Mouse (Mus musculus): Measurements from ENCODE around the gene Isyna1. TPM values are rescaled to one million over a fixed set of nuclear protein-coding genes. Genes with fewer than 3 reads are reported as not detected.

Gene Isyna1
- polyA plus RNA-seq, 1 experiment from 2014 or later: 185 TPM

DNA sequence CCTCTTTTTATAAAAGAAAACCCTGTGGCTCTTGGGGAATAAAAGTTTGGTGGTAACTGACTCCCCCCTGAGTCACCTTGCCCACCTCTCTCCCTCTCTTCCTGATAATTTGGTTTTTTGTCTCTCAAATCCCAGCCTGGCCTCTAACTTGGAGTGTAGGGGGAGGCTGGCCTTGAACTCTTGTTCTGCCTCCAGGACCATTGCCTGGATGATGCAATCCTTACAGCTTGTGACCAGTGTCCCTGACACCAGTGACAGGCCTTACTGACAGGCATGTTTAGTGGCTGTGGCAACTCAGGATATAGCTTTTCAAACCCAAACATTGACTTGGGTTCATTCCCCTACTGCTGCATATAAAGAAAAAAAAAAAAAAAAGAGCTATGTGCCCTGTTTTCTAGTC, 52.6 kb downstream of the Isyna1 start:
- no peak for ATAC-seq (ENCODE audit: insufficient number of reproducible peaks, insufficient read depth, low FRiP score, low TSS enrichment)
- no peak overlapping the region for H3K4me2 ChIP-seq (replicated peaks)
- peaks cover 15% of the 10 kb centered on the region for H3K4me1 ChIP-seq
- H3K36me3 ChIP-seq: peaks cover 19% of the 10 kb centered on the region
- no peaks in the 10 kb centered on the region for H3K9me3 ChIP-seq
- no peak overlapping the region for H3K4me3 ChIP-seq
- no peaks in the 10 kb centered on the region for H3K27me3 ChIP-seq
- no peak overlapping the region for H3K27ac ChIP-seq
- H3K9ac ChIP-seq: no peak overlapping the region

Other genes with a start within 250 kb of the Isyna1 start
- 33.7 and 36.0 TPM in 2 replicates for gene Upf1, start 241.1 kb upstream of the Isyna1 start, polyA plus RNA-seq (2016; fragmentation: Nextera tagmentation; extraction: Ambion mirVana)
- gene Comp, start 220.8 kb upstream of the Isyna1 start, polyA plus RNA-seq (2016; fragmentation: Nextera tagmentation; extraction: Ambion mirVana): 0.61 and 1.4 TPM in 2 replicates
- 22.1 and 24.1 TPM in 2 replicates for gene Crtc1, start 154.8 kb upstream of the Isyna1 start, polyA plus RNA-seq (2016; fragmentation: Nextera tagmentation; extraction: Ambion mirVana)
- 27.7 and 29.6 TPM in 2 replicates for gene Klhl26, start 117.4 kb upstream of the Isyna1 start, polyA plus RNA-seq (2016; fragmentation: Nextera tagmentation; extraction: Ambion mirVana)
- 27.1 and 29.6 TPM in 2 replicates for gene Tmem59l, start 107.0 kb upstream of the Isyna1 start, polyA plus RNA-seq (2016; fragmentation: Nextera tagmentation; extraction: Ambion mirVana)
- gene Crlf1, start 101.2 kb upstream of the Isyna1 start, polyA plus RNA-seq (2016; fragmentation: Nextera tagmentation; extraction: Ambion mirVana): 70.1 and 74.4 TPM in 2 replicates
- gene Rex1bd, start 87.6 kb upstream of the Isyna1 start, polyA plus RNA-seq (2016; fragmentation: Nextera tagmentation; extraction: Ambion mirVana): 145 and 146 TPM in 2 replicates
- gene Uba52, start 83.6 kb upstream of the Isyna1 start, polyA plus RNA-seq (2016; fragmentation: Nextera tagmentation; extraction: Ambion mirVana): 863 and 916 TPM in 2 replicates
- gene Fkbp8, start 66.6 kb upstream of the Isyna1 start, polyA plus RNA-seq (2016; fragmentation: Nextera tagmentation; extraction: Ambion mirVana): 306 and 327 TPM in 2 replicates
- gene Kxd1, start 66.4 kb upstream of the Isyna1 start, polyA plus RNA-seq (2016; fragmentation: Nextera tagmentation; extraction: Ambion mirVana): 53.0 and 54.7 TPM in 2 replicates
- 19.1 TPM in 2 replicates for gene Ell, start 54.9 kb upstream of the Isyna1 start, polyA plus RNA-seq (2016; fragmentation: Nextera tagmentation; extraction: Ambion mirVana)
- 134 and 142 TPM in 2 replicates for gene Ssbp4, start 14.5 kb downstream of the Isyna1 start, polyA plus RNA-seq (2016; fragmentation: Nextera tagmentation; extraction: Ambion mirVana)
- 1.1 and 1.2 TPM in 2 replicates for gene Lrrc25, start 21.8 kb downstream of the Isyna1 start, polyA plus RNA-seq (2016; fragmentation: Nextera tagmentation; extraction: Ambion mirVana)
- not detected in 2 replicates for gene Gdf15, start 38.1 kb downstream of the Isyna1 start, polyA plus RNA-seq (2016; fragmentation: Nextera tagmentation; extraction: Ambion mirVana)
- 59.5 and 70.4 TPM in 2 replicates for gene Pgpep1, start 66.0 kb downstream of the Isyna1 start, polyA plus RNA-seq (2016; fragmentation: Nextera tagmentation; extraction: Ambion mirVana)
- 303 and 326 TPM in 2 replicates for gene Lsm4, start 78.9 kb downstream of the Isyna1 start, polyA plus RNA-seq (2016; fragmentation: Nextera tagmentation; extraction: Ambion mirVana)
- 142 and 150 TPM in 2 replicates for gene Jund, start 104.6 kb downstream of the Isyna1 start, polyA plus RNA-seq (2016; fragmentation: Nextera tagmentation; extraction: Ambion mirVana)
- not detected in 2 replicates for gene Iqcn, start 109.1 kb downstream of the Isyna1 start, polyA plus RNA-seq (2016; fragmentation: Nextera tagmentation; extraction: Ambion mirVana)
- not detected in 2 replicates for gene Gm3336, start 124.2 kb downstream of the Isyna1 start, polyA plus RNA-seq (2016; fragmentation: Nextera tagmentation; extraction: Ambion mirVana)
- gene Pde4c, start 129.3 kb downstream of the Isyna1 start, polyA plus RNA-seq (2016; fragmentation: Nextera tagmentation; extraction: Ambion mirVana): 0.17 and 0.29 TPM in 2 replicates
- 27.0 and 27.6 TPM in 2 replicates for gene Rab3a, start 160.3 kb downstream of the Isyna1 start, polyA plus RNA-seq (2016; fragmentation: Nextera tagmentation; extraction: Ambion mirVana)
- gene Mpv17l2, start 166.6 kb downstream of the Isyna1 start, polyA plus RNA-seq (2016; fragmentation: Nextera tagmentation; extraction: Ambion mirVana): 32.7 and 35.7 TPM in 2 replicates
- gene Pik3r2, start 182.3 kb downstream of the Isyna1 start, polyA plus RNA-seq (2016; fragmentation: Nextera tagmentation; extraction: Ambion mirVana): 76.8 and 78.0 TPM in 2 replicates
- 13.7 and 13.9 TPM in 2 replicates for gene Mast3, start 210.7 kb downstream of the Isyna1 start, polyA plus RNA-seq (2016; fragmentation: Nextera tagmentation; extraction: Ambion mirVana)
- 0.13 TPM in 1 of 2 replicates, not detected in the other for gene Il12rb1, start 214.1 kb downstream of the Isyna1 start, polyA plus RNA-seq (2016; fragmentation: Nextera tagmentation; extraction: Ambion mirVana)
- gene Arrdc2, start 245.3 kb downstream of the Isyna1 start, polyA plus RNA-seq (2016; fragmentation: Nextera tagmentation; extraction: Ambion mirVana): 6.9 and 7.5 TPM in 2 replicates

All from embryonic facial prominence, embryonic 12.5 days (tissue).